Mouse (Mus musculus): ENCODE measurements around the gene Lrmda.

Gene Lrmda

DNA sequence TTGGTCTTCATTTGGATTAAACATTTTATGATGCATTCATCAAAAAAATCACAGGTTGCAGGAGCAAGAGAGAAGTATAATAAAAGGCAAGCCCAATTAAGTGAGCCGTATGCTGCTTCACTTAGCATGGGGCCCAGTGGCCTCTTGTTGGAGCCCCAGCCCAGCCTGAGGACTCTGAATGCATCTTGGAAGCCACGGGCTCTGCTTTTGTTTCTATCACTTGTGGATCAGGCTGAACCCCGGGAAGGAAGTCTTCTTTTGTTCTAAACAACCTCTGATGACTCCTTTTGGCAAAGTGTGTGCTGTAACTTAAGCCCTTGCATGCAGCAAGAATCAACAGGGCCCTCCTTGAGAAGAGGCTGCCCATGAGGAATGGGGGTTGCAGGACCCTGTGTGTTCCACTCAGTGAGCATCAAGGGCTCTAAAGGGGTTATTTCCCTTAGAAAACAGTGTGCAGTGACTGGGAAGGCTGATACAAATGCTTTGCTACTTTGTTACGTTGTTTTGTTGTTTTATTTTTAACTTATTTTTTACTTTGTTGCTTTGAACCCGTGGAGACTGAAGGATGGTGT is 789.2 kb downstream of the Lrmda start:
- ATAC-seq (ENCODE audit: insufficient number of reproducible peaks, low FRiP score, low TSS enrichment): peak; percentile 42; the same call in 1 of the 2 replicates

DNA sequence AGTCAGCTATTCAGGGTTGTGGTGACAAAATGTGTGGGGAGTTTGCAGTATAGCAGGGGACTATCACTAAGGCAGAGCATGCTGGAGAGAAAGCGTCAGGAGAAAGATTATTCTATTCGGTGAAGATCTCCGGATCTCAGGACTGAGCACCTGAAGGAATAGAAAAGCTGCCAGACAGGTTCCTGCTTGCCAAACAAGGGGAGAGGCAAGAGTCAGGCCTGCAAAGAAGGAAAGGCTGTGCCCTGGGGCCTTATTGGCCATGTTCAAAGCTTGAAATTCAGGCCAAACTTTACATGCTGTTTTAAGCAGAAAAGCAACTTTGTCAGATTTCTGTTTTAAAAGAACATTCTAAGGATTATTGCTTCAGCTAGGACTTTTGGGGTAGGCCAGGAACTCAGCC is 789.7 kb downstream of the Lrmda start:
- no peak for ATAC-seq (ENCODE audit: insufficient number of reproducible peaks, low FRiP score, low TSS enrichment)

DNA sequence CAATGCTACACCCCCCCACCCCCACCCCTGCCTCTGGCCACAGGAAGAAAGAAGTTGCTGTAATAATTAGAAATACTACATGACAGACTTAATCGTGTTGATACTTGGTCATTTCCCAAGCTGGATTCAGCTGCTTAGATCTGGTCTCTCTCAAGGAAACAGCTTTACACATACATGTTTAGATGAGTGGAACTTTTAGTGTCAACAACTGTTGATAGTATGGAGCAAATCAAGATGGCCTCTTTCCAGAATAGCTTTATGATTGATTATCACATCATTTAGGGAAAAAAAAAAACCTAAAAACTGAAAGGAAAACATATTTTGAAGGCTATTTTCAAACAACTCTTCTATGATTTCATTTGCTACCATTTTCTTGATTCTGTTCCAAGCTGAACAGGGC is 791.0 kb downstream of the Lrmda start:
- no peak for ATAC-seq (ENCODE audit: insufficient number of reproducible peaks, low FRiP score, low TSS enrichment)

DNA sequence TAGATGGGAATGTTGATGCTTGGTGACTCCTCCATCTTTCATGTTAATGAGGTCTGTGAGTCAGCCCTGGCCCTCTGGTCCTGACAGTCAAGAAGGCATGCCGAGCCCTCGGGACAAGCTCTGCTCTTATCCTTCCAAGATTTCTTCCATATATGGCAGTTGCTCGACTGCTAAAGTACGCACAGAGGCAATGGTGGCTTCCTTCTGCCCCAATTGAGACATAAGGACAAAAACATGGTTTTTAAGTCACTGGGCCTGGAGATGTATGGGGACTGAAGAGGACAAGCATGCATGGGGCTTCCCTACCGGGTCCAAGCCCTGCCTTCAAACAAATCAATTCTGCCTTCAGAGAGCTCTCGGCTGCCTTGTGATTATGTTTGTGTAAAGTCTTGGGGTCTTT is 793.3 kb downstream of the Lrmda start:
- no peak for ATAC-seq (ENCODE audit: insufficient number of reproducible peaks, low FRiP score, low TSS enrichment)

DNA sequence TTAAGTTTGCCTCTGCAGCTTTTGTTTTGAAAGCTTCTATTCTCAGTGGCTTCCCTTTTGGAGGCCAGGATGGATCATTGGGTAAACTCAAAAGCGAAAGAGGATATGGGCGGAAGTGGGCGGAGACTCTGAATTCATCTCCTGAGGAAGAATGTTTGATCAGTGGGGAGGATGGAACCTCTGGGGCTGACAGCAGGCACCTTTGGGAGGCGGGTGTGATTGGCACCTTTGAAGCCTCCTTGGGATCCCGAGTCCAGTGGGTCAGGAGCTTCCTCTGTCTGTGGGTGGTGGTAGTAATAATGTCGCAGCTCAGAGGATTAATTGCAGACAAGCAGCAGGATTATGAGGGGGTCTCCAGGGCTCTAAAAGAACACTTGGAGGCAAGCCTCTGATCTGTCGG is 793.9 kb downstream of the Lrmda start:
- no peak for ATAC-seq (ENCODE audit: insufficient number of reproducible peaks, low FRiP score, low TSS enrichment)

DNA sequence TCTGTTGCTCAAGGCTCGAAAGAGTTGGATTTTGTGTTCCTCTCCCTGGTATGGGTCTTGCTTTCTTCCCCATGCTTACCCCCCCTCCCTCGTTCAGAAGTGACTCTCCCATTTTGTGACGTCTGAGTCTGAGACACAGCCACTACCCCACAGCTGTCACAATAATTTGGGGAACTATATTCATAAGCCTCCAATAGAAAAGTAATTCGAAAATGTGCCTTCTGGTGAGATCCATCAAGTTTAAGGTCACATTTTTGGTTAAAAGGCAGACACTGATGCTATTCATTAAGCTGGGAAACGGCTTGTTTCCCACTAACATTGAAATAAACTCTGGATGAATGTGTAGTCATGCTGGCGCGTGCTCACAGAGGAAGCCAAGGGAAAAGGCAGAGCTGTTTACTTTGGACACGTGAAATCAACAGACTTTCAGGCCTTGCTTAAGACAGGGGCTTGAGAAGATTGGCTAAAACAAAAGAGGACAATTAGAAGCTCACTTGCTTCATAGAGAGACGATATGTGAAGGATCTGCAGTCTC is 795.4 kb downstream of the Lrmda start:
- ATAC-seq (ENCODE audit: insufficient number of reproducible peaks, low FRiP score, low TSS enrichment): no peak

DNA sequence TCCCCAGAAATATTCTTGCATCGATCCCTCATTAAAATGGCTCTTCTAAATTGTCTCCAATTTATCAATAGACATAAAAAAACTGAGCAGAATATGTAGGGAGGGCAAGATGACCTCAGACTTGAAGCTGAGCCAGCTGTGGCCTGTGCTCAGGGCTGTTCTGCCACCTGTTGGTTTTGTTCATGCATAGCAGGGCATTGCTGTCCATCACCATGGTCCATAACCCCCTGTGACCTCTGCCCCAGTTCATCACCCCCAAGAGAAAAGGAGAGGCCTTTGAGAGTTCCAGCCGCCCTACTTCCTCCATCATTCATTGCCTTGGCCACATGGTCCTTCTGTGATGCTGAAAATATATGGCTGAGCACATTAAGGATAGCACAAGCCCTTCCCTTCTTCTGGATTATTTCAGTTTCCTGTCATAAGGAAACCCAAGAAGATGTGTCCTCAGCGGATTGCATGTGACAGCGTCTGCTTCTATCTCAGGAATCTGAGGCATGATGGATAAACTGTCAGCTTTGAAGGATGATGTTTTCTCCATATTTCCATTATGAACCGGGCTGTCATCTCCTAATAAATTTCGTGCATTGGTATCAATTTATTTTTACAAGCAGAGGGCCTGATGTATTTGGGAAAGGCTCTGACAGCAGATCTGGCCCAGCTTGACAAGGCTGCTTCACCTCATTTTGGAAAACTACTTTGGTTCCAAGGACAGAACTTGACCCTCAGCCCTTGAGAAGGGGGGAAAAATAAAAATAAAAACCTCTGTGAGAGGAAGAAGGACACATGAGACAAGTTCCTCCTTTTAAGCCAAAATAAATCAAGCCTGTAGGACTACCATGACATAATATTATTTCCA is 798.1 kb downstream of the Lrmda start:
- ATAC-seq (ENCODE audit: insufficient number of reproducible peaks, low FRiP score, low TSS enrichment): no peak

DNA sequence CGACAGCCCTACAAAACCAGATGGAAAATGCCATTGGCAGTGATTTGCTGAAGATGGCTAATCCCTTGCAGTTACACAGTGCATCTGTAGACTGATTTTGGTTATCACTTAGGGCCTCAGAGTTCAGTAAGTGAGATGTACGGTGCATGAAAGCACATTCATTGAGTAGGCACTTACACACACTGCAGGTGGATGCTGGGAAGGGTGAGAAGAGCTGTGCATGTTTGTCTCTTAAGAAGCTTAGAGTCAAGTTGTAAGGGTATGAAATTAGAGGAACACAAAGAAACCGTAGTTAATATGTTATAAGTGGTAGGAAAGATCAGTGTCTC is 798.7 kb downstream of the Lrmda start:
- ATAC-seq (ENCODE audit: insufficient number of reproducible peaks, low FRiP score, low TSS enrichment): no peak

DNA sequence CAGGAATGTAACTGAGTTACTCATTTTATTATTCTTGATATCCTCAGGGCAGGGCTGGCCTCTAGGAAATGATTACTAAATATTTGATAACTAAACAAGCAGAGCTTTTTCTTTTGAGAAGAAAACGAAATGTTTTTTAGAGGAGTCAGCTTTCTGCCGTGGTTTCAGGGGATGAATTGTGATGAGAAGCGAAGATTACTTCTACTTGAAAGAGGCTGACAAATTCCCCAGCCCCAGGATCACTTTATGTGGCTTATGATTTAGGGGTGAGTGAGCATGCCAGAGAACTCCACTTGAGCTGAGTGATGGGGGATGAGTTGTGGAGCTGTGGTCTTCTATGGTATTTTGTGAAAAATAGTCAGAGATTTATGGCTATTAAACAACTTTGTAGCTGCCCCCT is 803.4 kb downstream of the Lrmda start:
- ATAC-seq (ENCODE audit: insufficient number of reproducible peaks, low FRiP score, low TSS enrichment): no peak

DNA sequence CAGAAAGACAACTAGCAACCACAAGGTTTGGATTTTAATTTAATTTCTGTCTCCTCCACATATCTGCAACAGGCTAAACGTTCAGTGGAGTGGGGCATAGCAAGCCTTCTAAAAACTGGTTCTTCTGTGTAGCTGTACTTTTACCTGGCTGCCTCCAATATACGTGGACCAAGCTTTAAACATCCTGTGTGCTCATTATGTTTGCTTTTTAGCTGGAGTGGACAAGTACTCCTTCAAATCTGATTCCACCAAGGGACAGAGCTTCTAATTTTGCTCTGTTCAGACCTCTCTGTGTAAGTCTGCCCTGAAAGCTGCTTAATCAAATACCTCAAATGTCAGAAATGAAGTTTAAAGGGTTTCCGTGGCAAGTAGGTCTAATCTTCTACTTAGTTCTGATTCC is 807.3 kb downstream of the Lrmda start:
- ATAC-seq (ENCODE audit: insufficient number of reproducible peaks, low FRiP score, low TSS enrichment): no peak

DNA sequence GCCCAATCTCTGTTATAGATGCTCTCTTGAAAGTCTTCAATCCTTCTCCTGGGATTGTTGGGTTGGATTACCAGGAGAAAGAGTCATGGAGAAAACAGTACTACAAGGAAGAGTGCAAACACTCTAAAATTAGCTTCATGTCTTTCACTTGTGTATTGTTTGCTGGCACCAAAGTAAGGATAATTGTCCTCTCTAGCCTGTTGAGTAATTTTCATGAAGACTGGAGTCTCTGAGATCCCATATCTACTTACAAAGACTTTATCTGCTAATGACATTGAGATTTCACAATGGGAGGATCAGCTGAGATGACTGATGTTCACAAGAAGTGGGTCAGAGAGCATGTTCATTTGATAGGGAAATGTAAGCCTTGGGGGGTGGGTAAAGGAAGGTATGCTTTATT is 817.5 kb downstream of the Lrmda start:
- no peak for ATAC-seq (ENCODE audit: insufficient number of reproducible peaks, low FRiP score, low TSS enrichment)

DNA sequence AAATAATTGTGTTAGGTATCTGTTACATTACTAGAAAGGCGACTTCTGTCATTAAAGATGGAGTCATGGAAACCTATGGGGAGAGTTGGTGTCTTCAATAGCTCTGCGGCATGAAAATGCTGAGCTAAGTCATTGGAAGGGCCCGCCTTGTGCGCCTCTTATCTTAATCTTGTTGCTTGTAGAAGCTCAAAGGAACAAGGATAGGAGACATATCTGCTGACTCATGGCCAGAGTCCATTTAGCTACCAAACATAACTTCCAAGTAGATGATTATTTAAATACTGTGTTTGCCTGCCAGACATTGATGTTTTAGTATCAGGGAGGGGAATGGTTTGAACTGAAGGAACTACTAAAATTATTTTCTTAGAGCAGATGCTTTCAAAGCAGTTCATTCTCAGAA is 821.6 kb downstream of the Lrmda start:
- ATAC-seq (ENCODE audit: insufficient number of reproducible peaks, low FRiP score, low TSS enrichment): no peak

DNA sequence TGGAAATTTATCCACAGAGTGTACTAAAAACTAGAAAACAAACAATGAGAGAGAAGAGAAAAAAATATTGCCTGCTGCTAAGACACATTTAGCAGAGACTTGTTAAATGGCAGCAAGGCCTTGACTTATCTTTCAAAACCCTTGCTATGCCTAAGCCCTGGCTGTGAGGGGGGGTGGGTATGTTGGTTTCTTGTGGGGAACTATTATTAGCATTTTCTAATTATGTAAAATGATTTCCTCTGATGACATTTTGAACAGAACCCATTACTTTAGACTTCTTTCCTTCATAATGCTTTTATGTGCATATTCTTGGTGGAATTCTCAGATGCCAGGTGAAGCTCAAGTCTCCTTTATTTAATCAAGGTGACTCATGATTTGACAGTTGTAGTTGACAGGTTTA is 824.5 kb downstream of the Lrmda start:
- ATAC-seq (ENCODE audit: insufficient number of reproducible peaks, low FRiP score, low TSS enrichment): no peak

DNA sequence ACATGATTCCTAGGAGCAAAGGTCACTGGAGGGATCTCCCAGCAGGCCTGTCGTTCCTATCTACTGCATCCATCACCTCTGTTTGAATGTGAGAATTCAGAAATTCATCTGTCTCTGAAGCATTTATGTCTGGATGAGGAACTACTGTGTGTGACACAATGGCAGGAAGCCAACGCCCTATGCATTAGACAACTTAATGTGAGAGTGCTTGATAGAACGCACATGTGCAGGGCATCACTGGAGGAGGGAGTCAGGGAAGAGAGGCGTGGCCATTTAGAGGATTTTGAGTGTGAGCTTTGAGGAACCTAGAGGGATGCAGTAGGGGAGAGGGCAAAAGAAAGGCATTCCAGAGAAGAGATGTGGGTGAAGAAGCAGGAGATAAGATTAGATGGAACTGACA is 825.9 kb downstream of the Lrmda start:
- ATAC-seq (ENCODE audit: insufficient number of reproducible peaks, low FRiP score, low TSS enrichment): no peak

DNA sequence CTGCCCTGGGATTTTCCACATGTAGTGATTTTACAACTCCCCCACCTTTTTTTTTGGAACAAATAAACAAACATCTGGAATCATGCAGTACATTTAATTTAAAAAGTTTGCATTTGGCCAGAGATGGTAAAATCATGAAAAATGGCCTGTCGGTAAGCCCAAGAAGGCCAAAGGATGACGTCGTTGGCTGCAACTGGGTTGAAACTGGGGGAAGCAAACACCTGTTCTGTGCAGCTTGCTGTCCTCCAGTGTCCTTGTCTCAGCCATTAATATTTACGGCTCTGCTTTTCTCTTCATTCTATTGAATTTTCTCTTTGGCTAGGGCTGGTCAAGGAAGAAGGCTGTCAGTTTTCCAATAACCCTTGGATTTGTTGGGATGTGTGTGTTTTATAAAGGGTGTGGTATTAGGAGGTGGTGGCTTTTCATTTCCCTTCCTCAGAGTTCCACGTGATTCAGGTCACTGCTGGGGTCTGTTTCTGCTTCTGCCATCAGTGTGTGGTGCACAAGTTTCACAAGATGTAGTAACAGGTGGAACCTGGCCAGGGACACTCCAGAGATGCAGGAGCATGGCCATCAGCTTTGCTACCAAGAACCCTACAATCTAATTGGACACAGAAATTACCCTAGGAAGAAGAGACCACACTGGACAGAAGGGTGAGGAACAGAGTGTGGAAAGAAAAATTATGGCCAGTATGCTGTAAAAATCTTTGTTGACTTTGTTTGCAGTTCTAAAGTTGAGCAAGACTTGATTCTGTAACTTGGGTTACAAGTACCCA is 827.7 kb downstream of the Lrmda start:
- ATAC-seq (ENCODE audit: insufficient number of reproducible peaks, low FRiP score, low TSS enrichment): no peak

DNA sequence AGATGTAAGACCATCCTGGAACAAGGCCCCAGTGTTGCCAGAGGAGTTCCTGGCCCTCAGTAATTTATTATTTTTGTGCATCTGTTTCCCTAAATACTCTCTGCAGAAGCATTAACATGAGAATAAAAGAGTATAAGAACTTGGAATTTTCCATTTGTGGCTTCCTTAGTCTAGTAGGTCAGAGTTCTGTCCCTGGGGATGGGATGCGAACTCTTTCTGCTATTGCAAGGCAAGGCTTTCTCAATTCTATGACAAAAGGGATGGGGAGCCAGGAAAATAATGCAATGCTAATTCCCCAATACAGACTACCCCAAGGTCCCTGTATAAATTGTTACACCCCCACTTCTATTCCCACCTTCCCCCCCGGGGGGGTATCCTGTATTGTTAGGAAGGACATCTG is 829.6 kb downstream of the Lrmda start:
- no peak for ATAC-seq (ENCODE audit: insufficient number of reproducible peaks, low FRiP score, low TSS enrichment)

DNA sequence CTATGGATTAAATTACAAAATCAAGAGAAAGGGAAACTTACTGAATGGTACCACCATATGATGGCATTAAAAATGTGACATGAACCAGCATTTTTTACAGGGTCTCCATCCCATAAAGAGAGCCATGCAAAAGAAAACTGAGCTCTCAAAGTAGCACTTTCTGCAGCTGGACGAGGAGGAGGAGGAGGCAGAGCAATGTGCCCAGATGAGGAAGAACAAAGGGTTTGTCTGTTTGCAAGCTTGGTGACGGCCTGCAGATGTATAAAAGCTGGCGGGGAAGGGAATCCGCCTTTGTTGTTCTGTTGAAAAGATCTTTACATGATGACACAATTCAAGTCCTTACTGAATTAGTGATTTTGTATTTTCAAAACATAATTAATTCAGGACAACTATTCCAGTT is 841.1 kb downstream of the Lrmda start:
- ATAC-seq (ENCODE audit: insufficient number of reproducible peaks, low FRiP score, low TSS enrichment): no peak

DNA sequence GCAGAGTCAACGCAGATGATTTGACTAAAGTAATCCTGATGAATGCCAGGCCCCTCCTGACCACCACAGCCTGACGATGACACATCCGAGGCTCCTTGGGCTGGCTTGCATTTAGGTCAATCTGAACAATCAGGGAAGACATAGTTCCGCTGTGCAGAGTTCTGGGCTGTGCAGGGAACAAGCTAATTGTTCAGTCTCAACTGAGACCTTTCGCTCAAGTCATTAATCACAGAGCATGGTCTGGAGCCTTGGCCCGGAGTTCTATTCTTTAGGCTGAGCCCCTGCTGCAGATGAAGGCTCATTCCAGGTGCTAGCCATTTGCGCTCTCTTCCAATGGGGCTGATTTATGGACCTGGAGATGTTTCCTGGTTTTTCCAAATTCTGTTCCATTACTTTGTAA is 844.6 kb downstream of the Lrmda start:
- no peak for ATAC-seq (ENCODE audit: insufficient number of reproducible peaks, low FRiP score, low TSS enrichment)

DNA sequence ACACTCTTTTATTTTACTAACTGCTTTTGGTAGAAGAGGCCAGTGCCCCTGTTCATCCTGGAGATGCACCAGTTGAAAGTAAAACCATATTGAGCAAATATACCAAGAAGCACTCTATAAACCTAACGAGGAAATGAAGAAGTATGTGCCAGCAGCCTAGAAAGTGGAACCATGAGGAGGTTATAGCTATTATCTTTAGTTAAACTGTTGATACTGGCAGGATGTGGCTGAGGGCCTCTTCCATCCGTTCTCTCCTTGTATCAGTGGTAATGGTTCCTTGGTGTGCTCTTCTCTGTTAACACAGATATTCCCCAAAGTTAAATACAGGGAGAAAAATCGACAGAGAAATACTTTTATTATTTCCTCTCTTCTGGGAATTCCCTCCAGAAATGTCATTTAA is 855.1 kb downstream of the Lrmda start:
- ATAC-seq (ENCODE audit: insufficient number of reproducible peaks, low FRiP score, low TSS enrichment): no peak

DNA sequence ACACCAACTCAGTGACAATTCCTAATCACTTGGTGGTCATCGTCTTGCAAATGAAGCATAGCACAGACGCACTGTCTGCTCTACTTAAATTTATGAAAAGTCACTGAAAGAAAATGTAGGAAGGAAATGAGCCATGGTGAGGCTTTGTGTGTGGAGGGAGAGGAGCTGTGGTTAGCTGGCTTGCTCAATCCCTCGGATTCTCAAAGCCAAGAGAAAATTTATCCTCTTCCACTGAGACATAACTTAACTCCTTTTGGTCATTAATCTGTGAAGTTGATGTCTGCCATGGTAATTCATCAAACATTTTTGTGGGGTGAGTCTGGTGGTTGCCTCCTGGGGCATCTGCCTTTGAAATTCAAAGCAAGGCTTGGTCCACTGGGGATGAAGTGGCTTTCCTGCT is 867.7 kb downstream of the Lrmda start:
- no peak for ATAC-seq (ENCODE audit: insufficient number of reproducible peaks, low FRiP score, low TSS enrichment)

DNA sequence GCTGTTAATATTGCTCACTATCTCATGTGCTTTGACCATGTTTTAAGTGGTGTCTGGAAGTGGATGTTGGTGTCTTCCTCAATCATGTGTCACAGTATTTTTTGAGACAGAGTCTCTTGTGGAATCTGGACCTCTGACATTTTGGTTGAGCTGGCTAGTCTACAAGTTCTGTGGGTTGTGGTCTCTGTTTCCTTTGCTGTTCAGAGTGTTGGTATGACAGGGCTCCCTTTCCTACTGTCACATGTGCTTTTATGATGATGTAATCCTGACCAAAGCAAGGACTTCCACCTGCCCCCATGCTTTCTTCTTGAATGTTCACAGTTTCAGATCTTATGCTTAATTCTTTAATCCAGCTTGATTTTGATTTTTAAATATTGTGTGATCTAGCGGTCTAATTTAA is 879.8 kb downstream of the Lrmda start:
- ATAC-seq (ENCODE audit: insufficient number of reproducible peaks, low FRiP score, low TSS enrichment): no peak

Measured in cerebellum, adult (tissue).